Mouse (Mus musculus) limb, embryonic 15.5 days (tissue): ENCODE data around the gene Sfta2. TPM values are rescaled to one million over a fixed set of nuclear protein-coding genes. Genes with fewer than 3 reads are reported as not detected.

Experiments used
- ATAC-seq: fragments of 200-750 bp; cut with Nextera tagmentation; 2 replicates; pipeline ENCODE4 v1.8.0; 2017; ENCODE audit warnings: low read depth, moderate TSS enrichment; ENCODE audit not compliant: insufficient number of reproducible peaks, low FRiP score, low TSS enrichment
- H3K27ac ChIP-seq: fragments of 300-500 bp; sonication (generic); 2 replicates; pipeline ENCODE4 v1.5.1; 2015; ENCODE audit warnings: moderate library complexity, mild to moderate bottlenecking, inconsistent platforms
- H3K27me3 ChIP-seq: fragments of 300-500 bp; sonication (generic); 2 replicates; pipeline ENCODE4 v1.6.1; 2015; ENCODE audit warnings: inconsistent platforms
- H3K36me3 ChIP-seq: fragments of 300-500 bp; sonication (generic); 2 replicates; pipeline ENCODE4 v1.6.1; 2015; ENCODE audit warnings: inconsistent platforms
- H3K4me1 ChIP-seq: fragments of 300-500 bp; sonication (generic); 2 replicates; pipeline ENCODE4 v1.6.1; 2015; ENCODE audit warnings: inconsistent platforms
- H3K4me2 ChIP-seq: fragments of 300-500 bp; sonication (generic); 2 replicates; pipeline ENCODE4 v1.6.1; 2015; ENCODE audit warnings: mild to moderate bottlenecking, inconsistent platforms
- H3K4me3 ChIP-seq: fragments of 300-500 bp; sonication (generic); 2 replicates; pipeline ENCODE4 v1.5.1; 2015; ENCODE audit warnings: mild to moderate bottlenecking, inconsistent platforms
- H3K9ac ChIP-seq: fragments of 300-500 bp; sonication (generic); 2 replicates; pipeline ENCODE4 v1.6.1; 2015; ENCODE audit warnings: inconsistent platforms
- H3K9me3 ChIP-seq: fragments of 300-500 bp; sonication (generic); 2 replicates; pipeline ENCODE4 v1.6.1; 2016; ENCODE audit warnings: inconsistent platforms
- WGBS: fragments of 180-500 bp; shearing (Covaris S2); methylation state at CpG from one replicate; pipeline ENCODE4 v1.1.7; 2015; 5-methylcytosine and 5-hydroxymethylcytosine counted together
- polyA plus RNA-seq: library from polyadenylated mRNA; unstranded; fragments of >200 nt; fragmentation: Nextera tagmentation; extraction: Ambion mirVana; gene quantifications from 2 replicates; pipeline ENCODE4 v1.2.1, GENCODE M21; 2015

Sfta2 gene
- polyA plus RNA-seq, 1 experiment from 2014 or later = not detected

- H3K4me1 ChIP-seq = no peaks in the 10 kb centered on the region
- WGBS = 81% methylated on average over 25 of the region's 25 CpGs
Observed at GRCm38 (mm10) chr17:35688347-35689175, 87.2 kb downstream of the Sfta2 start.

GRCm38 (mm10) chr17:35689936-35690645 is 88.7 kb downstream of the Sfta2 start:
- ATAC-seq = no peak
- Histone ChIP-seq H3K27me3 (no peaks in the 10 kb centered on the region), H3K9ac (no peak overlapping the region), H3K4me2 (no peak overlapping the region), H3K36me3 (peaks cover 91% of the 10 kb centered on the region), H3K4me3 (no peak overlapping the region), H3K4me1 (no peaks in the 10 kb centered on the region), H3K9me3 (no peaks in the 10 kb centered on the region), H3K27ac (no peak overlapping the region)
- WGBS = 90% methylated on average over 18 of the region's 18 CpGs

More at GRCm38 (mm10) chr17:35688347-35689175, 87.2 kb downstream of the Sfta2 start:
- H3K4me3 ChIP-seq = no peak overlapping the region
- H3K9ac ChIP-seq = no peak overlapping the region
- no peak overlapping the region for H3K4me2 ChIP-seq
- no peak for ATAC-seq
- H3K27me3 ChIP-seq = no peaks in the 10 kb centered on the region
- peaks cover 98% of the 10 kb centered on the region for H3K36me3 ChIP-seq
- no peak overlapping the region for H3K27ac ChIP-seq
- no peaks in the 10 kb centered on the region for H3K9me3 ChIP-seq

- Histone ChIP-seq H3K9ac (no peak overlapping the region), H3K27me3 (no peaks in the 10 kb centered on the region), H3K9me3 (no peaks in the 10 kb centered on the region), H3K36me3 (peaks cover 80% of the 10 kb centered on the region), H3K4me1 (peaks cover 2% of the 10 kb centered on the region), H3K4me2 (no peak overlapping the region), H3K27ac (no peak overlapping the region), H3K4me3 (no peak overlapping the region)
- no peak for ATAC-seq
- 72% methylated on average over 4 of the region's 4 CpGs for WGBS
Observed at GRCm38 (mm10) chr17:35691811-35692210, 90.5 kb downstream of the Sfta2 start.

DNA sequence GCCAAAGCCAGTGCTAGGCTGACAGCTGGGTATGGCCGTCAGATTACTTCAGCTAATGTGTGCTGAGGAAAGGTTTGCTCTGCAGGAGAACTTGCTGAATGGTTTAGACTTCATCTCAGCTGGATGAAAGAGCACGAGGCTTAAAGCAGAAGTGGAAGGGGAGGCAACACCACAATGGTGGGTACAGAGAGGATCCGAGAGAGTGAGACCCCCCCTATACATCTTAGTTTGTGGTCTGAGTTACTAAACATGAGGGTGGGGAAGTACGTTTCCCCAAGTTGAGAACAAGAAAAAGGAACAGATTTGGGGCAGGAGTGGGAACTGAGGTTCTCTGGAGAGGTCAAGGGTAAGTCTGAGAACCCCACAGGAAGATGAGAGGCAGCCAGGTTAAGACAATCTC is 91.0 kb downstream of the Sfta2 start:
- Histone ChIP-seq H3K4me2 (no peak overlapping the region), H3K4me1 (peaks cover 7% of the 10 kb centered on the region), H3K27me3 (no peaks in the 10 kb centered on the region), H3K9ac (no peak overlapping the region), H3K27ac (no peak overlapping the region), H3K36me3 (peaks cover 75% of the 10 kb centered on the region), H3K9me3 (no peaks in the 10 kb centered on the region), H3K4me3 (no peak overlapping the region)
- 77% methylated on average over 4 of the region's 4 CpGs for WGBS
- ATAC-seq = no peak

DNA sequence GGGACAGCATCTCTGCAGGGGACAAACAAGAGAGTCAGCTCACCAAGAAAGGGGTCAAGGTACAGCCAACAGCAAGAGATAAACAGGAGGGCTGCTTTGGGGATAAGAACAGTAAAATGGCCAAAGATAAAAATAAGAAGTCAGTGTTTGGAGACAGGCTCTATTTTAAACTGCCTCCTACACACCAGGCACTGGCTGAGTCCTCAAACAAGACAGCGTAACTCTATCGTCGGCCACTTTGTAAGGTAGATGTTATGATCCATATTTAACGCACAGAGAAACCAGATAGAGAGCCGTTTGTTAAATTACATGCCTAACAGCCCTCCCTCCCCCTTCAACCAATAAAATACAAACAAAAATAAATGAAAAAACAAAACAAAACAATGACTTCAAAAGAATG is 92.6 kb downstream of the Sfta2 start:
- Histone ChIP-seq H3K36me3 (peaks cover 59% of the 10 kb centered on the region), H3K4me3 (no peak overlapping the region), H3K27ac (no peak overlapping the region), H3K4me2 (no peak overlapping the region), H3K9me3 (no peaks in the 10 kb centered on the region), H3K4me1 (peaks cover 23% of the 10 kb centered on the region), H3K27me3 (no peaks in the 10 kb centered on the region), H3K9ac (no peak overlapping the region)
- ATAC-seq = no peak
- WGBS = 86% methylated on average over 5 of the region's 5 CpGs

DNA sequence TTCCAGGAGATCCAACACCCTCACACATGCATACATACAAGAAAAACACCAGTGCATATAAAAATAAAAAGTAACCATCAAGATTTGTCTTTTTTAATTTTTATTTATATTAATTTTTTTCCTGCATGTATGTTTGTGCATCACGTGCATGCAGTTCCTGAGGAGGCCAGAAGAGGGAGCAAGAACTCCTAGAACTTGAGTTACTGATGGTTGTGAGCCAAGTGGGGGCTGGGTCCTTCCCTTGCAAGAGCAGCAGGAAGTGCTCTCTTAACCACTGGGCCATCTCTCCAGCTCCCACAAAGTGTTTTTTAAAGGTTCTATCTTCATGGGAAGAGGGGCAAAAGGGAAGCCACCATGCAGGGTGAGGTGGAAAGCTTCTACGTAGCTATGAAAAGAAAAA is 93.9 kb downstream of the Sfta2 start:
- H3K4me3 ChIP-seq = no peak overlapping the region
- H3K27me3 ChIP-seq = no peaks in the 10 kb centered on the region
- H3K4me2 ChIP-seq = no peak overlapping the region
- no peak for ATAC-seq
- H3K9ac ChIP-seq = no peak overlapping the region
- peaks cover 46% of the 10 kb centered on the region for H3K36me3 ChIP-seq
- 95% methylated on average over 2 of the region's 2 CpGs for WGBS
- no peak overlapping the region for H3K27ac ChIP-seq
- no peaks in the 10 kb centered on the region for H3K9me3 ChIP-seq
- H3K4me1 ChIP-seq = peaks cover 34% of the 10 kb centered on the region

- Histone ChIP-seq H3K4me2 (peak overlapping the region; percentile 56; the same call in 1 of the 2 replicates), H3K9me3 (no peaks in the 10 kb centered on the region), H3K36me3 (peaks cover 32% of the 10 kb centered on the region), H3K27me3 (no peaks in the 10 kb centered on the region), H3K4me3 (0 out of 2 replicates have a peak overlapping the region, but pooled peaks have one; percentile 37), H3K4me1 (peaks cover 45% of the 10 kb centered on the region), H3K9ac (no peak overlapping the region), H3K27ac (peak overlapping the region; percentile 80; the same call in 1 of the 2 replicates)
- 27% methylated on average over 6 of the region's 6 CpGs for WGBS
- no peak for ATAC-seq
Observed at GRCm38 (mm10) chr17:35696691-35697090, 95.3 kb downstream of the Sfta2 start.

GRCm38 (mm10) chr17:35697429-35697758 is 96.0 kb downstream of the Sfta2 start:
- Histone ChIP-seq H3K9me3 (no peaks in the 10 kb centered on the region), H3K27ac (peak overlapping the region; percentile 80), H3K4me1 (peaks cover 52% of the 10 kb centered on the region), H3K4me2 (peak overlapping the region; percentile 56), H3K9ac (0 out of 2 replicates have a peak overlapping the region, but pooled peaks have one; percentile 50), H3K27me3 (no peaks in the 10 kb centered on the region), H3K4me3 (peak overlapping the region; percentile 37), H3K36me3 (peaks cover 25% of the 10 kb centered on the region)
- 18% methylated on average over 1 of the region's 1 CpGs for WGBS
- ATAC-seq = no peak

DNA sequence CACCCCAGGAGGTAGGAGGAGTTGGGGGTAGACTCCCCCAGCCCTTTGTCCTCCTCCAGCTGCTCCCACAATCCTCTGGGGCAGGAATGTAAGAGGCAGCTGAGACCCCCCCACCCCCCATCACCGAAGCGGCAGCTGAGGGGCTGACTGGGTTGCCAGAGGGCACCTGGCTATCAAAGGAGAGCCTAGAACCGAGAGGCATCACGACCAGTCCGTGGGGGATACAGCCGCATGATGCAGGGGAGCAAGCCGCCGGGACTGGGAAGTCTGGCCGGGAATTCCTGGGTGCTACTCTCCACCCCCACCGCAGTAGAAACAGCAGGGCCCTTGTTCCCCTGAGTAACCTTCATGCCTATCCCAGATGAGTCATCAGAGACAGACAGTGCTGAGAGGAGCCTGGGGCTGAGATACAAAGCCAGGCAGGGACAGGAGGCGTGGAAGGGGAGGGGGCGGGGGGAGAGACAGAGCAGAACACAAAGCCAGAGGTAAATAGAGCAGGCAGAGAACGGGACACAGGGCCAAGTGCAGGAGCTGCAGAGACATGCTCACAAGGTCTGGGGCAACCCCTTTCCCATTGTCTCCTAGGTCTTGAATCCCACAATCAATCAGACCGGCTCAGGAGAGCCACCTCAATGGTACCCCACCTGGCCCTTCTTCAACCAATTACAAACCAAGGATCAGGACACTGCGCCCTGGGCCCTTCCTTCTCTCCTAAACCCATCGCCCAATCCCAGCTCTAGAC is 96.6 kb downstream of the Sfta2 start:
- H3K4me1 ChIP-seq = peaks cover 57% of the 10 kb centered on the region
- 9% methylated on average over 16 of the region's 16 CpGs for WGBS

DNA sequence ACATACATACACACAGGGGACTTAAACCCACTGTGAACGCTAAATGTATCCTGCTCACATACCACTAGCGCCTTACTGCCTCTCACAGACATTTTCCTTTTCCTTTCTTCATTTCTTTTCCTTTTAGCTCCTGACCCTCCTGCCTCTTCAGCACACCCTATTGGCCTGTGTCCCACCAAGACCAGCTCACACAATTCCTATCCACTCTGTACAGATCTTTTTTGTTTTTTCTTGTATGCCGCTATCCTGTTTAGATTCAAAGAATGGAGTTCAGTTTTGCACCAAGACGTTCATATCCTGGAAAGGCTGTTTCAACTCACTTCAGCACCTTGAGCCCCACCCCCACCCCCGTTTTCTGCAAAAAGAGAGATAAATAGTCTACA is 97.1 kb downstream of the Sfta2 start:
- no peak overlapping the region for H3K9ac ChIP-seq
- no peaks in the 10 kb centered on the region for H3K27me3 ChIP-seq
- H3K9me3 ChIP-seq = no peaks in the 10 kb centered on the region
- H3K36me3 ChIP-seq = peaks cover 14% of the 10 kb centered on the region
- 48% methylated on average over 5 of the region's 5 CpGs for WGBS
- ATAC-seq = no peak
- H3K27ac ChIP-seq = peak overlapping the region; percentile 80
- peaks cover 60% of the 10 kb centered on the region for H3K4me1 ChIP-seq
- peak overlapping the region; percentile 56 for H3K4me2 ChIP-seq
- H3K4me3 ChIP-seq = peak overlapping the region; percentile 37

More for the DNA sequence above, 96.6 kb downstream of the Sfta2 start:
- Histone ChIP-seq H3K4me3 (peak overlapping the region; percentile 37), H3K36me3 (peaks cover 19% of the 10 kb centered on the region), H3K4me2 (peak overlapping the region; percentile 56), H3K9me3 (no peaks in the 10 kb centered on the region), H3K27me3 (no peaks in the 10 kb centered on the region), H3K9ac (peak overlapping the region; percentile 50), H3K27ac (peak overlapping the region; percentile 80)
- ATAC-seq = peak; percentile 27

DNA sequence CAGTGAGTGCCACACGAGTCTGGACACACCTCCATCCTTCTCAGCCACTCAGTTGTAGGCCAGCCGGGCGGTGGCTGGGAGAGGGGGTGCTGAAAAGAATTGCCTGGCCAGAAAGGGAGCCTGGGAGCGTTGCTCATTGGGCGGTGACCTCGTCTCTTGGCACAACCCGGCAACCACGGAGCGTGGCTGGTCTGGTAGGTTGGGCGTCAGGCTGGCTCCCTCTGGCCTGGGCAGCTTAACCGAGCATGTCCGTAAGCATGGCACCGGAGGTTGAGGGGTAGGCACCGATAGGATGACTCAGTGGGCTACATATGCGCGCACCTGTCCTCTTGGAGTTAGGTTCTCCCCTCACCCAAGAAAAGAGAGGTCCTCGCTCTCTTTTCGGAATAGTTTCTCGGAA is 98.6 kb downstream of the Sfta2 start:
- H3K27me3 ChIP-seq = no peaks in the 10 kb centered on the region
- peak; percentile 10; the same call in 1 of the 2 replicates for ATAC-seq

More for the DNA sequence above, 98.6 kb downstream of the Sfta2 start:
- Histone ChIP-seq H3K4me3 (peak overlapping the region; percentile 61), H3K9ac (peak overlapping the region; percentile 71), H3K4me2 (peak overlapping the region; percentile 72), H3K36me3 (peaks cover 8% of the 10 kb centered on the region), H3K9me3 (no peaks in the 10 kb centered on the region), H3K4me1 (peaks cover 74% of the 10 kb centered on the region), H3K27ac (peak overlapping the region; percentile 96)
- 2% methylated on average over 19 of the region's 19 CpGs for WGBS
